Mouse (Mus musculus) small intestine, adult 2 months (tissue): ENCODE results near the gene Atp5mpl.

Source experiments
- CTCF ChIP-seq: fragments of 200-500 bp; IDR thresholded peaks from 2 replicates; pipeline ENCODE4 v1.5.1; 2012; ENCODE audit warnings: low read depth, mild to moderate bottlenecking, control low read depth, inconsistent platforms, low read length, moderate library complexity, mixed read lengths; ENCODE audit not compliant: insufficient replicate concordance, insufficient read length; ENCODE audit errors: extremely low read depth
- POLR2A ChIP-seq: fragments of 200-500 bp; IDR thresholded peaks from 2 replicates; pipeline ENCODE4 v1.6.1; 2012; ENCODE audit warnings: low read depth, mild to moderate bottlenecking, control low read depth, inconsistent platforms, low read length, moderate library complexity

DNA sequence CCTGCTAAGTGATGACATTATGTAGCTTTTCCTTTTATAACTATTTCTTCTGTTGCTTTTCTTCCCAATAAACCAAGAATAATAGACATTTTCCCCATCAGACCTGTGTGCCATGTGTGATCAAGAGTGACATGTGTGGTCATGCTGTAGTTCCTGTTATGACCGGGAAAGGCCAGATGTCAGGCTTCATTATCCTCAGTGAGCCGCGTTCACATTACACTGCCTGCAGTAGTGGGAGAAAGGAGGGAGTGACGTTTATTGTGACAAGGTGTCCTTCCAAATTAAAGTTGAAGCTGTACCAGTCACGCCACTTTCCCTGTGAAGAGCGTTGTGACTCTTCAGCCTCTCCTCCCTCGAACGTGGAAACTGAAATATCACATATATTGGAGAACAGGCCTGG is 15.1 kb upstream of the Atp5mpl start:
- TF ChIP-seq CTCF = no peak
- TF ChIP-seq POLR2A = no peak
